Mouse (Mus musculus): ENCODE measurements around the gene Clec3b. TPM values are rescaled to one million over a fixed set of nuclear protein-coding genes. Genes with fewer than 3 reads are reported as not detected.

The Clec3b gene
- polyA plus RNA-seq, 1 experiment, result 0.93 TPM

DNA sequence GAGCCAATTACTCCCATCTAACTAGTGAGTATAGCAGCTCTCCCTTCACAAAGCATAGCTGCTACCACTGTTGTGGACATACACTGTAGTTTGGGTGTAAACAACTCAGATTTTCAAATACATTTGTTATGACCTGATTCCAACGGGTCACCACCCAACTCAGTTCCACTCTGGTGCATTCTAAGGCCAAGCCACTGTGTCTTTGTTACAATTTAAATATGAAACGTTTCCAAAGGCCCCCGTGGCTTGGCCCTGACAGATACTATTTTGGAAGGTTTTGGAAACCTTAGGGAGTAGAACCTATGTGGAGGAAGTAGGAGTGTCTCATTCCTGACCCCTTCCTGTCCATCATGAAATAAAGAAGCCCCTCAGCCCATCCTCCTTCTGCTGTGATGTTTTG lies 49.4 kb downstream of the Clec3b start:
- peaks cover 17% of the 10 kb centered on the region for H3K9me3 ChIP-seq
- no peak overlapping the region for H3K4me3 ChIP-seq (replicated peaks)
- no peaks in the 10 kb centered on the region for H3K36me3 ChIP-seq (replicated peaks; ENCODE audit: low read length)
- TF ChIP-seq FLI1 (IDR thresholded peaks at IDR 0.05; ENCODE audit: low read length), result no peak
- TF ChIP-seq GATA1 (IDR thresholded peaks at IDR 0.05; ENCODE audit: borderline replicate concordance, low read length), result no peak
- H3K4me1 ChIP-seq, result peaks cover 11% of the 10 kb centered on the region; the same call in 1 of the 2 replicates
- peaks cover 11% of the 10 kb centered on the region for H3K27me3 ChIP-seq (replicated peaks)

DNA sequence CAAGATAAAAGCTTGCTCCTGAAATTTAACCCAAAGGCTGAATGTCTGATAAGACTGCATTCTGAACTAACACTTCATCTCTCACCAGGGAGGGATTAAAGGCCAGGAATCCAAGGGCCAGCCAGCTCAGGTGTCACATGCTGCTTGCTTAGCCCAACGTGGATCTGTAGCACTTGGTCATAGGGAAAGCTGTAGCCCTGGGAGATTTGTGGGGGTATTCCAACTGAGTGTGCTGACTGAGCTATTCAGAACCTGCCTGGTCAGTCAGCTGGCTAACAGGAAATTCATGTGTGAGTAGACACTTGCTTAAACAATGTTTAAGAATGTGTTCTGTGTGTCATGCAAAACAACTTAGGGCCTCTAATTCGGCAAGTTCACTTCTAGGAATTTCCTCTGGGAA lies 55.8 kb downstream of the Clec3b start:
- TF ChIP-seq FLI1 (IDR thresholded peaks at IDR 0.05; ENCODE audit: low read length), result no peak
- no peak for TF ChIP-seq GATA1 (IDR thresholded peaks at IDR 0.05; ENCODE audit: borderline replicate concordance, low read length)
- Histone ChIP-seq H3K4me1 (peaks cover 28% of the 10 kb centered on the region), H3K36me3 (replicated peaks; ENCODE audit: low read length) (no peaks in the 10 kb centered on the region), H3K27me3 (replicated peaks) (peaks cover 11% of the 10 kb centered on the region), H3K4me3 (replicated peaks) (no peak overlapping the region), H3K9me3 (peaks cover 9% of the 10 kb centered on the region; the same call in 1 of the 2 replicates)

DNA sequence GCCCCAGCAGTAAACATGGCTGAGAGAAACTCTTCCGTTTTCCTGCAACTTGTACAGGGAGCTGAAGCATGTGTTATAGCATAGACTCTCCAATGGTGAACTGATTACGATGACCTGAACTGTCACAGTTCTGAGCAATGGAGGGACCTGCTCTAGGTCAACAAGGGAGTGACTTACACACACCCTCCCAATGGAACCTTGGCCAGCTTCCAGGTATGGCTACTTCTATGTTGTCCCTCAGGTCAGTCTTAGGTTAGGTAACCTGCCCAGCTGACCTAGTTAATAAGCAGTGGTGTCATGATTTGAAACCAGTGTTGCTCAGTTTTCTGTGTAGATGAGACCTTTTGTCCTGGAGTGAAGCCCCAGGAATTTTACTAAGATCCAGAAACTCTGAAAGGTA lies 56.2 kb downstream of the Clec3b start:
- Histone ChIP-seq H3K9me3 (peaks cover 5% of the 10 kb centered on the region; the same call in 1 of the 2 replicates), H3K27me3 (replicated peaks) (peaks cover 9% of the 10 kb centered on the region), H3K4me3 (replicated peaks) (no peak overlapping the region), H3K36me3 (replicated peaks; ENCODE audit: low read length) (no peaks in the 10 kb centered on the region), H3K4me1 (peaks cover 24% of the 10 kb centered on the region)
- no peak for TF ChIP-seq FLI1 (IDR thresholded peaks at IDR 0.05; ENCODE audit: low read length)

Other genes with a start within 250 kb of the Clec3b start
- gene Zfp105, start 227.9 kb upstream of the Clec3b start, polyA plus RNA-seq (2012; ENCODE audit: insufficient read depth, low replicate concordance), result not detected in 2 replicates
- gene 1110059G10Rik, start 199.9 kb upstream of the Clec3b start, polyA plus RNA-seq (2012; ENCODE audit: insufficient read depth, low replicate concordance), result 2.4 TPM in 1 of 2 replicates, not detected in the other
- gene Kif15, start 199.9 kb upstream of the Clec3b start, polyA plus RNA-seq (2012; ENCODE audit: insufficient read depth, low replicate concordance), result 1.3 and 2.1 TPM in 2 replicates
- gene Tmem42, start 129.6 kb upstream of the Clec3b start, polyA plus RNA-seq (2012; ENCODE audit: insufficient read depth, low replicate concordance), result 3.9 TPM in 1 of 2 replicates, not detected in the other
- gene Tgm4, start 116.2 kb upstream of the Clec3b start, polyA plus RNA-seq (2012; ENCODE audit: insufficient read depth, low replicate concordance), result not detected in 2 replicates
- gene Zdhhc3, start 37.7 kb upstream of the Clec3b start, polyA plus RNA-seq (2012; ENCODE audit: insufficient read depth, low replicate concordance), result 26.6 and 36.9 TPM in 2 replicates
- gene Exosc7, start 37.7 kb upstream of the Clec3b start, polyA plus RNA-seq (2012; ENCODE audit: insufficient read depth, low replicate concordance), result 10.5 TPM in 1 of 2 replicates, not detected in the other
- gene Cdcp1, start 65.1 kb downstream of the Clec3b start, polyA plus RNA-seq (2012; ENCODE audit: insufficient read depth, low replicate concordance), result 0.91 TPM in 1 of 2 replicates, not detected in the other
- gene Tmem158, start 109.8 kb downstream of the Clec3b start, polyA plus RNA-seq (2012; ENCODE audit: insufficient read depth, low replicate concordance), result 337 and 1,592 TPM in 2 replicates
- gene Lars2, start 216.0 kb downstream of the Clec3b start, polyA plus RNA-seq (2012; ENCODE audit: insufficient read depth, low replicate concordance), result 5.2 and 25.0 TPM in 2 replicates

All from megakaryocyte, embryonic 14.5 days (primary cell).